Mouse (Mus musculus) lung, postnatal 0 days (tissue): ENCODE measurements at regions not wholly inside any gene's neighbourhood (a gene's known extent, or its start where the extent isn't known, plus 50 kb on each side); places are given as distances from the start of the nearest gene placed in this dataset.
A peak's percentile ranks its signal among the peaks of the same experiment; 100 is the strongest.

Experiments
- ATAC-seq: fragments of 200-750 bp; cut with Nextera tagmentation; 2 replicates; pipeline ENCODE4 v1.8.0; 2017; ENCODE audit warnings: moderate library complexity
- DNase-seq: peaks from one replicate; pipeline ENCODE4 v3.0.0-alpha.2; 2016; ENCODE audit warnings: low spot score
- H3K27ac ChIP-seq: fragments of 300-500 bp; sonication (generic); 2 replicates; pipeline ENCODE4 v1.5.1; 2014; ENCODE audit warnings: antibody characterized with exemption, mild to moderate bottlenecking, low read length, mixed read lengths
- H3K27me3 ChIP-seq: fragments of 300-500 bp; sonication (generic); replicated peaks from 2 replicates; pipeline ENCODE4 v1.6.1; 2014; ENCODE audit warnings: low read length, mixed read lengths; ENCODE audit not compliant: insufficient read depth
- H3K36me3 ChIP-seq: fragments of 300-500 bp; sonication (generic); 2 replicates; pipeline ENCODE4 v1.6.1; 2014; ENCODE audit warnings: low read length, mixed read lengths; ENCODE audit not compliant: insufficient read depth
- H3K4me1 ChIP-seq: fragments of 300-500 bp; sonication (generic); 2 replicates; pipeline ENCODE4 v1.6.1; 2014; ENCODE audit warnings: antibody characterized with exemption, low read depth, low read length, mixed read lengths; ENCODE audit not compliant: insufficient read depth
- H3K4me2 ChIP-seq: fragments of 300-500 bp; sonication (generic); replicated peaks from 2 replicates; pipeline ENCODE4 v1.6.1; 2014; ENCODE audit warnings: low read depth, mild to moderate bottlenecking, low read length, moderate library complexity, mixed read lengths
- H3K4me3 ChIP-seq: fragments of 300-500 bp; sonication (generic); 2 replicates; pipeline ENCODE4 v1.5.1; 2014; ENCODE audit warnings: low read depth, low read length
- H3K9ac ChIP-seq: fragments of 300-500 bp; sonication (generic); replicated peaks from 2 replicates; pipeline ENCODE4 v1.6.1; 2014; ENCODE audit warnings: low read depth, mild to moderate bottlenecking
- H3K9me3 ChIP-seq: fragments of 300-500 bp; sonication (generic); 2 replicates; pipeline ENCODE4 v1.6.1; 2016; ENCODE audit warnings: low read length, mixed read lengths
- CTCF ChIP-seq: IDR thresholded peaks from 2 replicates; pipeline ENCODE4 v1.5.1; 2016; ENCODE audit warnings: antibody characterized with exemption, mild to moderate bottlenecking
- EP300 ChIP-seq: IDR thresholded peaks from 2 replicates; pipeline ENCODE4 v1.6.1; 2016; ENCODE audit warnings: antibody characterized with exemption, mild to moderate bottlenecking, control low read depth
- WGBS: fragments of 180-500 bp; shearing (Covaris S2); extraction: QIAGEN DNeasy Blood & Tissue Kit; methylation state at CpG from one replicate; pipeline ENCODE4 v1.1.7; 2014; 5-methylcytosine and 5-hydroxymethylcytosine counted together

GRCm38 (mm10) chr13:44651259-44652238 lies 77.7 kb upstream of the Jarid2 start:
- no peak overlapping the region for H3K27ac ChIP-seq
- WGBS = 46% methylated on average over 22 of the region's 22 CpGs
- no peak overlapping the region for H3K9ac ChIP-seq
- no peak for ATAC-seq
- no peak overlapping the region for H3K4me2 ChIP-seq
- no peak for TF ChIP-seq EP300
- TF ChIP-seq CTCF = no peak
- H3K4me3 ChIP-seq = no peak overlapping the region
- no peaks in the 10 kb centered on the region for H3K36me3 ChIP-seq
- DNase-seq = no peak
- H3K9me3 ChIP-seq = no peaks in the 10 kb centered on the region
- H3K4me1 ChIP-seq = no peaks in the 10 kb centered on the region
- H3K27me3 ChIP-seq = no peaks in the 10 kb centered on the region

- 50% methylated on average over 10 of the region's 10 CpGs for WGBS
- TF ChIP-seq EP300 = no peak
- no peak for TF ChIP-seq CTCF
- no peak overlapping the region for H3K4me3 ChIP-seq
- no peak overlapping the region for H3K4me2 ChIP-seq
- peaks cover 3% of the 10 kb centered on the region; the same call in 1 of the 2 replicates for H3K4me1 ChIP-seq
- ATAC-seq (no peak), DNase-seq (no peak)
- no peak overlapping the region for H3K9ac ChIP-seq
- H3K9me3 ChIP-seq = no peaks in the 10 kb centered on the region
- H3K36me3 ChIP-seq = no peaks in the 10 kb centered on the region
- no peak overlapping the region for H3K27ac ChIP-seq
- H3K27me3 ChIP-seq = no peaks in the 10 kb centered on the region
Observed at GRCm38 (mm10) chr13:44657905-44658414, 71.3 kb upstream of the Jarid2 start.

GRCm38 (mm10) chr13:44659861-44660260 lies 69.4 kb upstream of the Jarid2 start:
- no peak overlapping the region for H3K27ac ChIP-seq
- peaks cover 4% of the 10 kb centered on the region; the same call in 1 of the 2 replicates for H3K4me1 ChIP-seq
- no peak for TF ChIP-seq EP300
- no peak for TF ChIP-seq CTCF
- WGBS = 44% methylated on average over 6 of the region's 6 CpGs
- no peak overlapping the region for H3K9ac ChIP-seq
- ATAC-seq = no peak
- no peaks in the 10 kb centered on the region for H3K36me3 ChIP-seq
- no peak overlapping the region for H3K4me2 ChIP-seq
- H3K9me3 ChIP-seq = no peaks in the 10 kb centered on the region
- H3K4me3 ChIP-seq = no peak overlapping the region
- no peaks in the 10 kb centered on the region for H3K27me3 ChIP-seq
- peak; percentile 40 for DNase-seq

- ATAC-seq (peak; percentile 69), DNase-seq (peak; percentile 62)
- H3K4me2 ChIP-seq = no peak overlapping the region
- H3K9ac ChIP-seq = no peak overlapping the region
- H3K4me3 ChIP-seq = no peak overlapping the region
- WGBS = 42% methylated on average over 11 of the region's 11 CpGs
- no peaks in the 10 kb centered on the region for H3K9me3 ChIP-seq
- H3K4me1 ChIP-seq = peaks cover 4% of the 10 kb centered on the region; the same call in 1 of the 2 replicates
- H3K27me3 ChIP-seq = no peaks in the 10 kb centered on the region
- TF ChIP-seq EP300 (peak; percentile 62; the same call in 1 of the 2 replicates), CTCF (no peak)
- H3K27ac ChIP-seq = no peak overlapping the region
- H3K36me3 ChIP-seq = no peaks in the 10 kb centered on the region
Observed at GRCm38 (mm10) chr13:44663062-44663461, 66.2 kb upstream of the Jarid2 start.

GRCm38 (mm10) chr13:44663730-44664129 lies 65.5 kb upstream of the Jarid2 start:
- no peaks in the 10 kb centered on the region for H3K36me3 ChIP-seq
- no peak overlapping the region for H3K4me3 ChIP-seq
- DNase-seq (no peak), ATAC-seq (no peak)
- no peaks in the 10 kb centered on the region for H3K9me3 ChIP-seq
- no peak overlapping the region for H3K27ac ChIP-seq
- no peaks in the 10 kb centered on the region for H3K27me3 ChIP-seq
- 47% methylated on average over 7 of the region's 7 CpGs for WGBS
- H3K4me1 ChIP-seq = peaks cover 4% of the 10 kb centered on the region; the same call in 1 of the 2 replicates
- TF ChIP-seq EP300 (no peak), CTCF (no peak)
- H3K4me2 ChIP-seq = no peak overlapping the region
- H3K9ac ChIP-seq = no peak overlapping the region

GRCm38 (mm10) chr13:44669761-44670160 lies 59.5 kb upstream of the Jarid2 start:
- no peak overlapping the region for H3K9ac ChIP-seq
- no peak overlapping the region for H3K4me2 ChIP-seq
- no peaks in the 10 kb centered on the region for H3K36me3 ChIP-seq
- no peak overlapping the region for H3K4me3 ChIP-seq
- TF ChIP-seq EP300 = no peak
- no peak for TF ChIP-seq CTCF
- WGBS = 74% methylated on average over 6 of the region's 6 CpGs
- ATAC-seq = no peak
- no peaks in the 10 kb centered on the region; the same call in 1 of the 2 replicates for H3K4me1 ChIP-seq
- H3K9me3 ChIP-seq = no peaks in the 10 kb centered on the region
- no peaks in the 10 kb centered on the region for H3K27me3 ChIP-seq
- DNase-seq = no peak
- no peak overlapping the region for H3K27ac ChIP-seq
